Mouse (Mus musculus): ENCODE data around the gene Atl2. TPM values are rescaled to one million over a fixed set of nuclear protein-coding genes. Genes with fewer than 3 reads are reported as not detected.

Gene Atl2
- 73.1 TPM for total RNA-seq (2023)

DNA sequence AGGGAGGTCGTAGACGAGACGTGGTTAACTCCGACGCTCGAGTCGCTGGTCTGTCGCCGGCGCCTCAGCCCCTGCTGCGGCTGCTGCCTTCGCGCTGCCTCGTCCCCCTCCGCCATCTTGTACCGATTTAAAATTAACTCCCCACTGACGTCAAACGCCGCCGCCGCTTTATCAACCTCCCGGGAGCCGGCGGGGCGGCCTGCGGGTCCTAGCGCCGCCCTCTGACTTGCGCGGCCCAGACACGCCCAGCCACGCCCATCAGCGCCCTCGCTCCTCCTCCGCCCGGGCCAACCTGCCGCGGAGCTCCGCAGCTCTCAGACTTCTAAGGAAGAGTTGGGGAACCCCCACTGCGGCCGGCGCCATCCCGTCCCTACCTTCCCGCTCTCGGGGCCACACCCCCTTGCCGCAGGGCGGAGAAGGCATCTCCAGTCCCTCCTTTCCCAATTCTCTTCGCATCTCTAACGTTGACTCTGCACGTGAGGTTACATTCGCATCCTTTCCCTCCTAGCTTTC lies at the start of gene Atl2:
Atl2 (minus strand) TSS at position 213 of the 513 bp plus-strand sequence.

Other genes with a start within 250 kb of the Atl2 start
- not detected for gene Cyp1b1, start 181.1 kb downstream of the Atl2 start, total RNA-seq (2023)
- gene Hnrnpll, start 166.2 kb upstream of the Atl2 start, total RNA-seq (2023) = 22.6 TPM
- gene Galm, start 231.3 kb upstream of the Atl2 start, total RNA-seq (2023) = 5.1 TPM

Data from CD4-positive naive resting alpha-beta T cell, adult 76 days (primary cell).